Mouse (Mus musculus) embryonic fibroblast, embryonic 13.5 days (primary cell): ENCODE data around the gene Serpinb5.

Experiments
- CTCF ChIP-seq: IDR thresholded peaks from 2 replicates; pipeline ENCODE4 v1.5.1; 2011; ENCODE audit warnings: mild to moderate bottlenecking, control low read depth, low read length, moderate library complexity, borderline replicate concordance; ENCODE audit not compliant: insufficient read depth
- POLR2A ChIP-seq: IDR thresholded peaks from 2 replicates; pipeline ENCODE4 v1.6.1; 2011; ENCODE audit warnings: low read depth, mild to moderate bottlenecking, control low read depth, low read length, moderate library complexity

GRCm38 (mm10) chr1:106816766-106817165, 44.2 kb upstream of the Serpinb5 start:
- TF ChIP-seq CTCF (no peak), POLR2A (no peak)
